Mouse (Mus musculus) urinary bladder, postnatal 14 days (tissue): ENCODE measurements around the gene Pcdh15.

Source experiments
- DNase-seq: peaks from one replicate; pipeline ENCODE4 v3.0.0; 2021; ENCODE audit warnings: low spot score

Gene Pcdh15

GRCm38 (mm10) chr10:73821657-73822583 lies 722.8 kb downstream of the Pcdh15 start:
- no peak for DNase-seq

- DNase-seq, result no peak
Measured at GRCm38 (mm10) chr10:73823214-73823613, 724.1 kb downstream of the Pcdh15 start.

- DNase-seq, result no peak
Measured at GRCm38 (mm10) chr10:73826354-73826753, 727.2 kb downstream of the Pcdh15 start.

GRCm38 (mm10) chr10:73828781-73829180 lies 729.6 kb downstream of the Pcdh15 start:
- DNase-seq, result no peak

- DNase-seq, result no peak
Measured at GRCm38 (mm10) chr10:73844998-73845397, 745.9 kb downstream of the Pcdh15 start.

- no peak for DNase-seq
Measured at GRCm38 (mm10) chr10:73862181-73862580, 763.0 kb downstream of the Pcdh15 start.

- no peak for DNase-seq
Measured at GRCm38 (mm10) chr10:73878055-73878728, 779.0 kb downstream of the Pcdh15 start.

- DNase-seq, result no peak
Measured at GRCm38 (mm10) chr10:73878729-73879067, 779.6 kb downstream of the Pcdh15 start.

- DNase-seq, result no peak
Measured at GRCm38 (mm10) chr10:73887771-73888170, 788.6 kb downstream of the Pcdh15 start.

- DNase-seq, result no peak
Measured at GRCm38 (mm10) chr10:73892251-73892650, 793.1 kb downstream of the Pcdh15 start.

GRCm38 (mm10) chr10:73896086-73896607 lies 797.0 kb downstream of the Pcdh15 start:
- no peak for DNase-seq

- DNase-seq, result no peak
Measured at GRCm38 (mm10) chr10:73899165-73899564, 800.0 kb downstream of the Pcdh15 start.

- no peak for DNase-seq
Measured at GRCm38 (mm10) chr10:73907626-73908025, 808.5 kb downstream of the Pcdh15 start.

- no peak for DNase-seq
Measured at GRCm38 (mm10) chr10:73908568-73908967, 809.4 kb downstream of the Pcdh15 start.

- no peak for DNase-seq
Measured at GRCm38 (mm10) chr10:73915170-73915569, 816.0 kb downstream of the Pcdh15 start.

GRCm38 (mm10) chr10:73921579-73921978 lies 822.4 kb downstream of the Pcdh15 start:
- DNase-seq, result no peak

- no peak for DNase-seq
Measured at GRCm38 (mm10) chr10:73928672-73929071, 829.5 kb downstream of the Pcdh15 start.

- DNase-seq, result no peak
Measured at GRCm38 (mm10) chr10:73929718-73930117, 830.6 kb downstream of the Pcdh15 start.

GRCm38 (mm10) chr10:73931185-73931584 lies 832.0 kb downstream of the Pcdh15 start:
- DNase-seq, result no peak

GRCm38 (mm10) chr10:73931996-73932679 lies 833.0 kb downstream of the Pcdh15 start:
- DNase-seq, result no peak

- DNase-seq, result no peak
Measured at GRCm38 (mm10) chr10:73936121-73936520, 837.0 kb downstream of the Pcdh15 start.

GRCm38 (mm10) chr10:73938989-73939388 lies 839.8 kb downstream of the Pcdh15 start:
- DNase-seq, result no peak
